Mouse (Mus musculus) heart, postnatal 14 days (tissue): ENCODE measurements around the gene Ggt6. TPM values are rescaled to one million over a fixed set of nuclear protein-coding genes. Genes with fewer than 3 reads are reported as not detected.
"Not testable (repeated sequence)": the region's sequence is repeated elsewhere in the genome, so short reads cannot be mapped to it uniquely, and the experiment has no call there.

Experiments used
- DNase-seq, 2 experiments: peaks; one replicate each; pipeline ENCODE4 v3.0.0; 2021 to 2022
- intact Hi-C: fragments of 180-260 bp; cut with DNase I; formaldehyde crosslinking; loops from one replicate; pipeline ENCODE4 v1.15.1; 2025
- total RNA-seq, 2 experiments: library from RNA; stranded (reverse); gene quantifications; 2 replicates each; pipeline ENCODE4 v1.2.3; 2021

The Ggt6 gene
- total RNA-seq, 2 experiments from 2014 or later: 0.39 TPM; not detected in 1

GRCm38 (mm10) chr11:72430311-72431068 is 4.8 kb upstream of the Ggt6 start:
- intact Hi-C loops, DNase-seq: not testable (repeated sequence)

GRCm38 (mm10) chr11:72435694-72436045 is 344 bp downstream of the Ggt6 start:
- intact Hi-C loops: loop anchor here (2.0 to 5.0 kb wide), 2 partner anchors 129 to 277 kb away; no protein-coding TSS in a partner anchor
- DNase-seq: peak; percentile 35 to 62

GRCm38 (mm10) chr11:72436271-72436670 is 945 bp downstream of the Ggt6 start:
- intact Hi-C loops: loop anchor here (5.0 kb wide), 1 partner anchor 276 kb away; no protein-coding TSS in a partner anchor
- peak; percentile 67 to 70 for DNase-seq

GRCm38 (mm10) chr11:72436756-72437650 is 1.7 kb downstream of the Ggt6 start:
- intact Hi-C loops: loop anchor here (5.0 kb wide), 1 partner anchor 275 kb away; no protein-coding TSS in a partner anchor
- DNase-seq: no peak

GRCm38 (mm10) chr11:72438411-72438810 is 3.1 kb downstream of the Ggt6 start:
- intact Hi-C loops: loop anchor here (5.0 kb wide), 1 partner anchor 274 kb away; no protein-coding TSS in a partner anchor
- no peak for DNase-seq

- DNase-seq, intact Hi-C loops: not testable (repeated sequence)
Observed at GRCm38 (mm10) chr11:72440597-72440964, 5.3 kb downstream of the Ggt6 start.

- intact Hi-C loops: no loop called here
- DNase-seq: peak; percentile 98 to 99
Observed at GRCm38 (mm10) chr11:72440965-72441664, 5.8 kb downstream of the Ggt6 start, which contains the start of gene Mybbp1a. Mybbp1a (plus strand) TSS chr11:72441355.

GRCm38 (mm10) chr11:72446311-72447105 is 11.2 kb downstream of the Ggt6 start:
- DNase-seq: peak; percentile 48 to 50
- intact Hi-C loops: loop anchor here (2.0 kb wide), 1 partner anchor 44 kb away; no protein-coding TSS in a partner anchor

- DNase-seq: no peak
- intact Hi-C loops: loop anchor here (2.0 kb wide), 1 partner anchor 43 kb away; no protein-coding TSS in a partner anchor
Observed at GRCm38 (mm10) chr11:72447475-72447874, 12.1 kb downstream of the Ggt6 start.

- intact Hi-C loops: loop anchor here (5.0 kb wide), 1 partner anchor 110 kb away; no protein-coding TSS in a partner anchor
- DNase-seq: no peak
Observed at GRCm38 (mm10) chr11:72452140-72452665, 16.9 kb downstream of the Ggt6 start.

GRCm38 (mm10) chr11:72453105-72453953 is 18.0 kb downstream of the Ggt6 start:
- no peak for DNase-seq
- intact Hi-C loops: loop anchor here (5.0 kb wide), 1 partner anchor 109 kb away; no protein-coding TSS in a partner anchor

GRCm38 (mm10) chr11:72455694-72456093 is 20.4 kb downstream of the Ggt6 start:
- intact Hi-C loops: no loop called here

GRCm38 (mm10) chr11:72457995-72458496 is 22.7 kb downstream of the Ggt6 start:
- DNase-seq: peak; percentile 54 to 55
- intact Hi-C loops: loop anchor here (2.0 kb wide), 1 partner anchor 31 kb away; the partner anchor contains the start of gene Spns2

More at GRCm38 (mm10) chr11:72455694-72456093, 20.4 kb downstream of the Ggt6 start:
- no peak for DNase-seq

- no peak for DNase-seq
- intact Hi-C loops: loop anchor here (2.0 kb wide), 1 partner anchor 30 kb away; the partner anchor contains the start of gene Spns2
Observed at GRCm38 (mm10) chr11:72458502-72458901, 23.2 kb downstream of the Ggt6 start.

- intact Hi-C loops: no loop called here
- peak in 1 of 2 experiments; percentile 29 for DNase-seq
Observed at GRCm38 (mm10) chr11:72461500-72461981, 26.2 kb downstream of the Ggt6 start.

- intact Hi-C loops: no loop called here
Observed at GRCm38 (mm10) chr11:72464821-72465220, 29.5 kb downstream of the Ggt6 start.

GRCm38 (mm10) chr11:72465978-72466693 is 30.8 kb downstream of the Ggt6 start:
- intact Hi-C loops: no loop called here
- no peak for DNase-seq

More at GRCm38 (mm10) chr11:72464821-72465220, 29.5 kb downstream of the Ggt6 start:
- DNase-seq: no peak
